Mouse (Mus musculus) neural tube, embryonic 10.5 days (tissue): ENCODE measurements at regions not wholly inside any gene's neighbourhood (a gene's known extent, or its start where the extent isn't known, plus 50 kb on each side); places are given as distances from the start of the nearest gene placed in this dataset.
A peak's percentile ranks its signal among the peaks of the same experiment; 100 is the strongest.
"Not testable (repeated sequence)": the region's sequence is repeated elsewhere in the genome, so short reads cannot be mapped to it uniquely, and the experiment has no call there.

Experiments used
- DNase-seq: peaks from one replicate; pipeline ENCODE4 v3.0.0-alpha.2; 2017; ENCODE audit warnings: low spot score; ENCODE audit errors: extremely low spot score

- no peak for DNase-seq
Measured at GRCm38 (mm10) chr2:179095981-179096380, 346.2 kb upstream of the Cdh4 start.

GRCm38 (mm10) chr2:179096861-179097260 is 345.4 kb upstream of the Cdh4 start:
- no peak for DNase-seq

DNA sequence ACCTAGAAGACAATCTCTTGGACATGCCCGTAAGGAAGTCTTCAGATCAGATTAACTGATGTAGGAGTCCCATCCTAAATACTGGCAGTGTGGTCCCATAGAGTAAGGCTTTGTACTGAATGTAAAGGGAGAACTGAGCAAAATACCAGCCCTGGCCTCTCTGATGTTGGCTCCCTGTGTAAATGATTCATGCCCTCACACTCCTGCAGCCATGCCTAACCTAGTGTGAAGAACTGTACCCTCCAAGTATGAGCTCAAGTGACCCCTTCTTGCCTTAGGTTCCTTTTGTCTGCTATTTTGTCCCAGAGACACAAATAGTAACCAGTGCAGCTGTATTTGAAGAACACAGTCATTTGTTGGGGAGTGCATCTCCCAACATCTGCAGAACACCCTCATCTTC is 342.4 kb upstream of the Cdh4 start:
- no peak for DNase-seq

DNA sequence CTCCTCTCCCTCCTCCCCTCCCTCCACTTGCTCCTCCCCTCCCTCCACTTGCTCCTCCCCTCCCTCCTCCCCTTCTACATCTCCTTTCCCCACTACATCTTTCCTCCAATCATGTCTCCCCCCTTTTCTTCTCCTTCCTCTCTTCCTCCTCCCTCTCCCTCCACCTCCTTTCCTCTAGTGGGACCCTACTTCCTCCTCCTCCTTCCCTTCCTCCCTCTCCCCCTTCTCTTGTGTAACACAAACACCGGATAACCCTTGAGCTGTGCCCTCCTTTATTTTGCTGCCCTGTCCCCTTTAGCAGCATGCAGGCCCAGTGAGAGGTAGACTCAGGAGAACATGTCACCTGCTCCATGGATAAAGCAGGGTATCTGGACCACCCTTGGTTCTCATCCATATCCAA is 339.1 kb upstream of the Cdh4 start:
- DNase-seq: no peak

- no peak for DNase-seq
Measured at GRCm38 (mm10) chr2:179112951-179113350, 329.3 kb upstream of the Cdh4 start.

- no peak for DNase-seq
Measured at GRCm38 (mm10) chr2:179128018-179128417, 314.2 kb upstream of the Cdh4 start.

GRCm38 (mm10) chr2:179128432-179128831 is 313.8 kb upstream of the Cdh4 start:
- no peak for DNase-seq

DNA sequence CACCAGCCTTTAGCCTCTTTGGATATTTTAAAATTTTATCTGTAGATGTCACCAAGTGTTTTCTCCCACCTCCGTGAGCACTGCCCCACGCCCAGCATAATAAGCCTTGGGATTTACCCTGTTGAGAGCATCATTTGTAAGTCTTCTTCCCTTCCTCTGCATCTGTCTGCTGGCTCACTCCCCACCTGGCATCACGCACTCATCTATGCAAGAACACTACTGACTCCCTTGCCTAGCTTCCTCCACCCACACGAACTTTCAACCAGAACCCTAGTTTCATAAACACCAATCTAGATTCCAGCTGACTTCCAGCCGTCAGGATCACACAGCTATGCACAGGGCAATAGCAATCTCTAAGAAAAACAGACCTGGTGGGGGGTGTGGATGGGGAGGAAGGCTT is 311.2 kb upstream of the Cdh4 start:
- no peak for DNase-seq

- DNase-seq: no peak
Measured at GRCm38 (mm10) chr2:179142313-179142712, 299.9 kb upstream of the Cdh4 start.

DNA sequence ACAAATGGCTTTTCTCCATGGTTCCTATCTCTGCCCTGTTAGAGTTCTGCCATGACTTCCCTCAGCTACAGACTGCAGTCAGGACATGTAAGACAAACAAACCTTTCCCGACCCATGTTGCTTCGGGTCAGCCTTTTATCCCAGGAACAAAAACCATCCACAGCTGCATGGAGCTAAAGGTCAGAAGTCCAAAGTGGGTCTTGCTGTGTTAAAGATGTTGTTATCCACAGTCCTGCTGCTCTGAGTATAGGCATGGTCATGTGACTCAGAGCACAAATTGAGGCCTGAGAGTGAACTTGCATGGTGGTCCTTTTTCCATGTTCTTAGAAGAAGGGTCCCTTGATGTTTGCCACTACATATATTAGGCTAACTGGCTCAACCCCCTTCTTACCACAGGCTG is 296.5 kb upstream of the Cdh4 start:
- DNase-seq: no peak

DNA sequence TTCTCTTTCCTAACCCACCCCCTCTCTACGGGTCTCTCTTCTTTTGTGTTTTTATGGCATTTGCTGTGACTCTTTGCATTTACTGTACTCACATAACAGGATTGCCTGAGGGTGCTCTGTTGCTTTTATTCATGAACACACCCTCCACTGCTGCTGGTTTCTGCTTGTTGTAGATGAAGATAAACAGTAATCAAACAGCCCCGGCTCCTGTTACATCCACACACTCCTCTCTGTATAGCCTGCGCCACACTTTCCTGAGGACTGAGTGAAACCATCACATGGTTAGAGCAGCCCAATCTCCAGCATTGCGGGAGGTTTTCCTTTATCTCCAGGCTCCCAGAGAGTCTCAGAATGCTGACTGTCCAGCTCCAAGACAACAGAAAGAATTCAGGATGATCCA is 296.0 kb upstream of the Cdh4 start:
- DNase-seq: no peak

- DNase-seq: no peak
Measured at GRCm38 (mm10) chr2:179148194-179148593, 294.0 kb upstream of the Cdh4 start.

DNA sequence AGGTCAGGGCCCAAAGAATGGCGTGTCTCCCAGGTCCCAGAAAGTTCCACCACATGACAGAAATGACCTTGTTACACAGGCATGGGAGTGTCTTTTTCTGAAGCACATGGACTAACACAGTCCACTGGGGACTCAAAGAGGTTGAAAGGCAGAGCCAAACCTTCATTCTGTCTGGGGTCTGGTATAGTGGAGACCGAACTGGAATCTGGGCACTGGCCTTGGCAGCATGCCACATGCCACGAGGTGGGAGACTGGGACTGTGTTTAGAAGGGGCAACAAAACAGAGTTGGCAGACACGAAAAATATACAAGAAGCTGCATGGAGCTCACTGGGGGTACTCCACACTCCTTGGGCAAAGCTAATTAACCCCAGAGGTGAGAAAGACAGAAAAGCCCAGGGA is 293.6 kb upstream of the Cdh4 start:
- no peak for DNase-seq

DNA sequence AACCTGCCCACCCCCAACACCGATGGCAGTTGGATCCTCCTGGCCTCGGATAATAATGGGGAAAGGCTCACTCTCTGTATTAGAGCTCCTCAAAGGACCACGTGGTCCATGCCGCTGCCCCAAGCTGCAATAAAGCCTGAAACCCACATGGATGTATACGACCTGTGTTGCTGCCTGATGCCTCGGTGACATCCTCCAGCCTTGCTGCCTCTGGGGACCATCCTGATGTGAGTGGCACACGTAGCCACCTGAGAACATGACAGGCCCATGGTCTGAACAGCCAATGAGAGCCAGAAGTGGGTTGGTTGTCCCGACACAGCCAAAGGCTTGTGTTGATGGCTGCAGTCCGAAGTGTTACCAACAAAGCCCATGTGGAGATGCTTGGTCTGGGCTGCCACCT is 283.4 kb upstream of the Cdh4 start:
- DNase-seq: no peak

- DNase-seq: no peak
Measured at GRCm38 (mm10) chr2:179163116-179163515, 279.1 kb upstream of the Cdh4 start.

- no peak for DNase-seq
Measured at GRCm38 (mm10) chr2:179170157-179170556, 272.1 kb upstream of the Cdh4 start.

DNA sequence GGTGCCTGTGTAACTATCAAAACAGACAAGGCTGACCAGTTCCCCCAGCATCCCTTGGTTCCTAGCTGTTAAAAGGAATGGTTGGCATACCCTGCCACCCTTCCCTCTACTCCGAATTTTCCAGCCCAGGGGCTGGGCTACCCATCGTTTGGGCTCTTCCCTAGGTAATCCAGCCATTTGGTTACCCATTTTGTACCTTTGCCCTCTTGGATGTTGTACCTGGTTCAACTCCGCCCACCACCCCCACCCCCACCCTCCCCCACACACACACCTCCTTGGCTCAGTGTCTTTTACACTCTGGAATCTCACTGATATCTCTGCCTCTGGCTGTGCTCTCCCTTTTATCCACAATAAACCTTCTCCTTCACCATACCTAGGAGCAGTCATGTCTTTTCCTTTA is 271.6 kb upstream of the Cdh4 start:
- DNase-seq: no peak

- not testable (repeated sequence) for DNase-seq
Measured at GRCm38 (mm10) chr2:179176835-179177530, 265.2 kb upstream of the Cdh4 start.

DNA sequence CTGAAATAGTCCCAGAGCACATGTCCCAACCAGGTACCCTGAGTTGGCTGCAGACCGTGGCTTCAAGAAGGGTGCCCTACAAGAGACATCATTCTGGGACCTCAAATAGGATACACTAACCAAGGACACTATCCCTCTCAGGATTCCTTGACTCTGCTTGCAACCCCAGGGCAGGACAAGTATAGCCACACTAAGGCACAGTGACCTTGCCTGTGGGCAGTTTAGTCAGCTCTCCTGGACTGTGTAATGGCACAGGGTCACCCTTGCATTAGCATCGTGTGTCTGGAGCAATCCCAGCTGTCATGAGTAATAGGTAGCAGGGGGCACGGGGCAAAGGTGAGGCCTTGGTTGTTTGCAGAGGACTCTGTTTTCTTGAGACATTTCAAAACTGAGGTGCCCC is 260.9 kb upstream of the Cdh4 start:
- DNase-seq: no peak

GRCm38 (mm10) chr2:179182123-179182522 is 260.1 kb upstream of the Cdh4 start:
- no peak for DNase-seq

GRCm38 (mm10) chr2:179192906-179193496 is 249.2 kb upstream of the Cdh4 start:
- no peak for DNase-seq

DNA sequence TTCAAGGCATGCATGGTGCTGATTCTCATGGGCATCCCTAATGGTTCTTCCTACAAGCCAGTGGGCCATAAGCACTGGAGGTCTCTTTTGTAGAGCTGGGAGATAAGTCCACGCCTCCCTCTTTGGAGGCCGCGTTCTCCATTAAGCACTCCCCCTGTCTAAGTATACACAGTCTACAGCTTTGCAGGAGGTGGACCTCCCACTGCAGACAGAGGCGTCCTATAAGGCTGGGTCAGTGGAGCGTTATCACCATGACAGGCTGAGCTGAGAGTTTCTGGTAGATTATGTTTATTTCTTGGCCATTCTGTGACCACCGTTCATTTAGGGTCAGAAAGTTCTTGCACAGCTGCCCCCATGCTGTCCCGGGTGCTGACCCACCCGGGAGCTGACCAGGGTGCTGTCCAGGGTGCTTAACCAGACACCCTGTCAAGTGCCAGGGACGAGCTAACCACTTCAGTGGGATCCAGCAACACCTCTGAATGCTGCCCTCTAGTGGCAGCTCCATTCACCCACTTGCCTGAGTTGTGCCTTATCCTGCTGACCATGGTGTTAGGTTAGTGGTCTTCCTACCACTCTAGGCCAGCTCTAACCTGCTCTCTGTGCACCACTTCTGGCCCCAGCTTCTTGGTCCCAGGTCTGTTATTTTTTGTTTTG is 248.6 kb upstream of the Cdh4 start:
- DNase-seq: peak; percentile 88

GRCm38 (mm10) chr2:179197471-179197870 is 244.8 kb upstream of the Cdh4 start:
- no peak for DNase-seq
